Mouse (Mus musculus) forebrain, embryonic 14.5 days (tissue): ENCODE results near the gene Zbtb3. TPM values are rescaled to one million over a fixed set of nuclear protein-coding genes. Genes with fewer than 3 reads are reported as not detected.

Source experiments
- polyA plus RNA-seq: library from polyadenylated mRNA; unstranded; fragments of >200 nt; fragmentation: Nextera tagmentation; extraction: Ambion mirVana; gene quantifications from 2 replicates; pipeline ENCODE4 v1.2.1, GENCODE M21; 2014

The Zbtb3 gene
- polyA plus RNA-seq, 1 experiment from 2014 or later, result 9.7 TPM

Other genes with a start within 250 kb of the Zbtb3 start
- 4.8 and 6.9 TPM in 2 replicates for gene Slc22a8, start 211.3 kb upstream of the Zbtb3 start, polyA plus RNA-seq
- 4.7 and 7.4 TPM in 2 replicates for gene Slc22a6, start 184.5 kb upstream of the Zbtb3 start, polyA plus RNA-seq
- 1.7 and 3.1 TPM in 2 replicates for gene Chrm1, start 138.8 kb upstream of the Zbtb3 start, polyA plus RNA-seq
- gene Slc3a2, start 79.2 kb upstream of the Zbtb3 start, polyA plus RNA-seq, result 179 and 200 TPM in 2 replicates
- gene Wdr74, start 66.7 kb upstream of the Zbtb3 start, polyA plus RNA-seq, result 109 and 111 TPM in 2 replicates
- gene 1700092M07Rik, start 61.8 kb upstream of the Zbtb3 start, polyA plus RNA-seq, result 0.77 and 1.1 TPM in 2 replicates
- gene Stx5a, start 61.1 kb upstream of the Zbtb3 start, polyA plus RNA-seq, result 104 and 105 TPM in 2 replicates
- 162 and 178 TPM in 2 replicates for gene Nxf1, start 45.5 kb upstream of the Zbtb3 start, polyA plus RNA-seq
- 273 and 345 TPM in 2 replicates for gene Tmem223, start 31.6 kb upstream of the Zbtb3 start, polyA plus RNA-seq
- 30.8 and 41.4 TPM in 2 replicates for gene Tmem179b, start 28.1 kb upstream of the Zbtb3 start, polyA plus RNA-seq
- 18.3 and 19.7 TPM in 2 replicates for gene Taf6l, start 16.1 kb upstream of the Zbtb3 start, polyA plus RNA-seq
- 171 and 189 TPM in 2 replicates for gene Polr2g, start 4.0 kb upstream of the Zbtb3 start, polyA plus RNA-seq
- 50.7 and 65.3 TPM in 2 replicates for gene Ttc9c, start 16.8 kb downstream of the Zbtb3 start, polyA plus RNA-seq
- gene Hnrnpul2, start 17.5 kb downstream of the Zbtb3 start, polyA plus RNA-seq, result 7.2 and 7.4 TPM in 2 replicates
- not detected in 2 replicates for gene AC129217.1, start 27.2 kb downstream of the Zbtb3 start, polyA plus RNA-seq
- 66.0 and 77.8 TPM in 2 replicates for gene Bscl2, start 34.9 kb downstream of the Zbtb3 start, polyA plus RNA-seq
- 346 and 353 TPM in 2 replicates for gene Gng3, start 36.6 kb downstream of the Zbtb3 start, polyA plus RNA-seq
- gene Lrrn4cl, start 48.2 kb downstream of the Zbtb3 start, polyA plus RNA-seq, result 0.15 and 0.29 TPM in 2 replicates
- gene Ubxn1, start 68.9 kb downstream of the Zbtb3 start, polyA plus RNA-seq, result 173 and 184 TPM in 2 replicates
- gene Uqcc3, start 78.4 kb downstream of the Zbtb3 start, polyA plus RNA-seq, result 57.0 and 66.4 TPM in 2 replicates
- gene Lbhd1, start 81.2 kb downstream of the Zbtb3 start, polyA plus RNA-seq, result 44.2 and 59.1 TPM in 2 replicates
- not detected in 2 replicates for gene Gm49403, start 81.4 kb downstream of the Zbtb3 start, polyA plus RNA-seq
- 63.7 and 77.6 TPM in 2 replicates for gene 1810009A15Rik, start 86.3 kb downstream of the Zbtb3 start, polyA plus RNA-seq
- not detected in 2 replicates for gene Gm49416, start 86.4 kb downstream of the Zbtb3 start, polyA plus RNA-seq
- 25.0 and 32.1 TPM in 2 replicates for gene Ints5, start 90.5 kb downstream of the Zbtb3 start, polyA plus RNA-seq
- gene Ganab, start 95.5 kb downstream of the Zbtb3 start, polyA plus RNA-seq, result 73.3 and 78.9 TPM in 2 replicates
- 53.3 and 67.0 TPM in 2 replicates for gene B3gat3, start 117.8 kb downstream of the Zbtb3 start, polyA plus RNA-seq
- 0.93 and 0.99 TPM in 2 replicates for gene Rom1, start 126.8 kb downstream of the Zbtb3 start, polyA plus RNA-seq
- gene Eml3, start 127.0 kb downstream of the Zbtb3 start, polyA plus RNA-seq, result 4.1 and 5.4 TPM in 2 replicates
- gene Mta2, start 139.3 kb downstream of the Zbtb3 start, polyA plus RNA-seq, result 57.1 and 57.4 TPM in 2 replicates
- gene Tut1, start 151.3 kb downstream of the Zbtb3 start, polyA plus RNA-seq, result 24.2 and 26.4 TPM in 2 replicates
- 356 and 360 TPM in 2 replicates for gene Eef1g, start 164.5 kb downstream of the Zbtb3 start, polyA plus RNA-seq
- 2.6 and 4.5 TPM in 2 replicates for gene Ahnak, start 186.7 kb downstream of the Zbtb3 start, polyA plus RNA-seq